Mouse (Mus musculus) small intestine, adult 2 months (tissue): ENCODE measurements around the gene Ap2b1.

Source experiments
- CTCF ChIP-seq: fragments of 200-500 bp; IDR thresholded peaks from 2 replicates; pipeline ENCODE4 v1.5.1; 2012; ENCODE audit warnings: low read depth, mild to moderate bottlenecking, control low read depth, inconsistent platforms, low read length, moderate library complexity, mixed read lengths; ENCODE audit not compliant: insufficient replicate concordance, insufficient read length; ENCODE audit errors: extremely low read depth
- POLR2A ChIP-seq: fragments of 200-500 bp; IDR thresholded peaks from 2 replicates; pipeline ENCODE4 v1.6.1; 2012; ENCODE audit warnings: low read depth, mild to moderate bottlenecking, control low read depth, inconsistent platforms, low read length, moderate library complexity

DNA sequence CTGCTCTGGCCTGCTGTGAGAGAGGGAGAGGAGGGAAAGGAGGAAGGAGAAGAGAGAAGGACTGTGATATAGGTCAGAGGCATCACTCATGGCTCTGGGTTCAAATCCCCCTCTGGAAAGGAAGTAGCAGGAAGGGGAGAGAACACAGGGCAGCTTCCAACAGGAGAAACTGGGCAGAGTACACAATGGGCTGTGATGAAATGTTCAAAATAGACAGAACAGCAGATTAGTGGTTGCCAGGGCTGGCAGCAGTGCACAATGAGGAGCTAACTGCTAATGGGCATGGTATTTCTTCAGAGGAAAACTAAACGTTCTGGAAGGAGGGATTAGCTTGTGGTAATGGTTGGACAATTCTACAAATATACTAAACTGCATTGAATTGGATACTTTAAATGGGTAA, 151.7 kb downstream of the Ap2b1 start:
- TF ChIP-seq POLR2A: no peak
- TF ChIP-seq CTCF: no peak
